Mouse (Mus musculus) colon, adult 2 months (tissue): Measurements from ENCODE around the gene Fgf23. TPM values are rescaled to one million over a fixed set of nuclear protein-coding genes. Genes with fewer than 3 reads are reported as not detected.

Experiments used
- polyA plus RNA-seq: library from polyadenylated mRNA; depleted of rRNA; stranded (reverse); fragments of >200 nt; gene quantifications from 2 replicates; pipeline ENCODE4 v1.2.3, GENCODE M21; 2012; rRNA removed

Gene Fgf23
- not detected in 2 replicates for polyA plus RNA-seq

GRCm38 (mm10) chr6:127072817-127073216 is at the start of gene Fgf23:
Fgf23 (plus strand) TSS chr6:127072902.

GRCm38 (mm10) chr6:127109402-127109930 is 36.8 kb downstream of the Fgf23 start, which contains the start of gene Tigar:
Tigar (minus strand) TSS chr6:127109557.

Other genes starting within 250 kb of the Fgf23 start
- gene Ndufa9, start 223.8 kb upstream of the Fgf23 start, polyA plus RNA-seq = 86.0 and 101 TPM in 2 replicates
- not detected in 2 replicates for gene Akap3, start 219.8 kb upstream of the Fgf23 start, polyA plus RNA-seq
- 0.16 and 0.35 TPM in 2 replicates for gene Dyrk4, start 151.1 kb upstream of the Fgf23 start, polyA plus RNA-seq
- 2.9 and 3.2 TPM in 2 replicates for gene Rad51ap1, start 133.3 kb upstream of the Fgf23 start, polyA plus RNA-seq
- 2.5 and 2.8 TPM in 2 replicates for gene D6Wsu163e, start 132.9 kb upstream of the Fgf23 start, polyA plus RNA-seq
- not detected in 2 replicates for gene Fgf6, start 57.3 kb upstream of the Fgf23 start, polyA plus RNA-seq
- 3.1 and 3.2 TPM in 2 replicates for gene Tigar, start 36.7 kb downstream of the Fgf23 start, polyA plus RNA-seq
- 57.3 and 105 TPM in 2 replicates for gene Ccnd2, start 79.3 kb downstream of the Fgf23 start, polyA plus RNA-seq